Mouse (Mus musculus) mature B cell (primary cell): Measurements from ENCODE around the gene Tgfa.

Source experiments
- in situ Hi-C: fragments of 300-500 bp; cut with MboI; formaldehyde crosslinking; loops from 2 replicates; pipeline ENCODE4 v1.14.3; 2019

The Tgfa gene

GRCm38 (mm10) chr6:86225604-86226003, 30.6 kb downstream of the Tgfa start:
- in situ Hi-C loops, result no loop called here

GRCm38 (mm10) chr6:86232367-86232766, 37.3 kb downstream of the Tgfa start:
- in situ Hi-C loops, result no loop called here

DNA sequence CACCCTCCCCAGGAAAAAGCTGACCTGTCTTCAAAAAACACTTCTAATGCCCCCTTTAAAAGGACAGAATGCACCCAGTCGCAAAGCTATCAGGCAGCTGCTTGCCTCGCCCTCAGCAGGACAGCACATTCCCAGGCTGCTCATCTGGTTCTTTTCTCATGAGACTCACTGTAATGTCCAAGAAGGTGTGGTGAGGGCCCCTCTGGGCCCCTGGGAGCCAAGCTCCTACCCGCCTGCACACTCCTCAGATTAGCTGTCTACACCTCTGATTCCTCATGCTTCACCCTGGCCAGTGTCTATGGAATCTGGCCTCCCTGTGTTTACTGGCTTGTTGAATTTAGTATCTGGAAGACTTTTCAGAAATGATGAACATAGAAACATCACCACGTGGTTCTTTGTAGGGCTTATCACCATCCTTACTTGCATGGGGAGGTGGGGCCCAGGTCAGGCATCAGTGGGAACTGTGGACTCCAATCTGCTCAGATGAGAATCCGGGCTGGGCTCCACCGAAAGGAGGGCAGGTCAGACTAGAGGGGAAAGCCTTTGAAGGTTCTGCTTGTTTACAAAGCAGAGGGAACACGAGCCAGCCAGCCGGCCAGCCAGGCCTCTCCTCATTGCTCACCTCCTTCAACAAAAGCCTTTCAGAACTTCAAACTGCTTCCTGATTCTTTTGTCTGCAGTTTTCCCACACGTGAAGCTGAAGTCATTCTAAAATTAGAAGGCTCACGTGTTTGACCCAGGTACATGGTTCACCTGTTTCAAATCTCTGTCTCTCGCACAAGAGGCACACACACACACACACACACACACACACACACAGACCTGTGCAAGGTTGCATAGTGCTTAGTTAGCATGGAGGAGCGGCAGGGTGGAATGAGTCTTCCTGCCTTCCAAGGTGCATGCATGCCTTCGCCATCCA, 38.7 kb downstream of the Tgfa start:
- in situ Hi-C loops, result no loop called here

- in situ Hi-C loops, result no loop called here
These were observed 49.8 kb downstream of the Tgfa start for GRCm38 (mm10) chr6:86244866-86245265.

- in situ Hi-C loops, result no loop called here
These were observed 50.9 kb downstream of the Tgfa start for GRCm38 (mm10) chr6:86245965-86246364.

DNA sequence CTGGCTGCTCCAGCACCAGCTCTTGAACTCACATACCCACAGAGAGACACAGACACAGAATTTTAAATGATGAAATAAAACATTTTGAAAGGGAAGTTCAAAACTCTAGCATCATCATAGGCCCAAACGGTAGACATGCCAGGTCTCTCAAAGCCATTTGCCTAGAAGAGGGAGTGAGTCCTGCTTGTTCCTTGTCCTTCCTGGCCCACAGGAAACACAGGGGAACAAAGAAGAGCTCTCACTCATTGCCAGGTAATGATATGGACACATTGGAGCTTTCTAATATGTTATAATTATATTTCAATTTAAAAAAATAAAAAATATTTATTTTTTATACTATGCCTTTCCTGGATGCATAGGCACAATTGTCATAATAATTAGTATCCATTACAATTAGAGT, 53.5 kb downstream of the Tgfa start:
- in situ Hi-C loops, result no loop called here

DNA sequence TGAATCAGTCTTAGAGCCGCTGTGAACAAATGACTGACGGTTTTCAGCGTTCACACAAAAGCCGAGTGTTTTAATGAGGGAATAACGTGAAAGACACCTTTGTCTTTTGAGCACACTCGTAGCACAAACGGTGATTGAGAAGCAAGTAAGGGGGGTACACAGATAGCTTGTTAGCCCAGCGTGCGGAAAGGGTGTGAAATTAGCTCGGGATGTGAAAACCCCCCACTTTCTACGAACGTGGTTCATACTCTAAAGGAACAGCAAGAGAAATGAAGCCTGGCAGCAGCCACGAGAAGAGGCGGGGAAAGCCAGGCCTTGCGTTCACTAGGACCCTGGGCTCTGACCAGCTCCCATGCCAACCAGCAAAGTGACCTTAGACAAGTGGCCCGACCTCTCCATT, 54.0 kb downstream of the Tgfa start:
- in situ Hi-C loops, result no loop called here

DNA sequence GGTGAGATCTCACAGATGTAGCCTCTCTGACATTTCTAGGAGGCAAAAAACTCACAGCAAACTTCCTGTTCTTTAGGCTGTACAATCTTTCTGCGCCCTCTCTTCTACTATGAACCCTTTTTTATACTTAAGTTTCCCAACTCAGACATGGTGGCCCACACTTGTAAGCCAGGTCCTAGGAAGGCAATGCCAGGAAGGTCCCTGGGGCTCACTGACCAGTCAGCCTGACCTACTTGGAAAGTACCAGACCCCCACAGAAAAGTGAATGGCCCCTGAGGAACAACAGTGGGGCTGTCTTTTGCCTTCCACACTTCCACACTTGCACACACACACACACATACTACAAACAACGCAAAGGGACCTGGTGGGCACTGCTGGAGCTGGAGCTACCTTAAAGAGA, 55.2 kb downstream of the Tgfa start:
- in situ Hi-C loops, result no loop called here

GRCm38 (mm10) chr6:86250830-86251229, 55.8 kb downstream of the Tgfa start:
- in situ Hi-C loops, result no loop called here

DNA sequence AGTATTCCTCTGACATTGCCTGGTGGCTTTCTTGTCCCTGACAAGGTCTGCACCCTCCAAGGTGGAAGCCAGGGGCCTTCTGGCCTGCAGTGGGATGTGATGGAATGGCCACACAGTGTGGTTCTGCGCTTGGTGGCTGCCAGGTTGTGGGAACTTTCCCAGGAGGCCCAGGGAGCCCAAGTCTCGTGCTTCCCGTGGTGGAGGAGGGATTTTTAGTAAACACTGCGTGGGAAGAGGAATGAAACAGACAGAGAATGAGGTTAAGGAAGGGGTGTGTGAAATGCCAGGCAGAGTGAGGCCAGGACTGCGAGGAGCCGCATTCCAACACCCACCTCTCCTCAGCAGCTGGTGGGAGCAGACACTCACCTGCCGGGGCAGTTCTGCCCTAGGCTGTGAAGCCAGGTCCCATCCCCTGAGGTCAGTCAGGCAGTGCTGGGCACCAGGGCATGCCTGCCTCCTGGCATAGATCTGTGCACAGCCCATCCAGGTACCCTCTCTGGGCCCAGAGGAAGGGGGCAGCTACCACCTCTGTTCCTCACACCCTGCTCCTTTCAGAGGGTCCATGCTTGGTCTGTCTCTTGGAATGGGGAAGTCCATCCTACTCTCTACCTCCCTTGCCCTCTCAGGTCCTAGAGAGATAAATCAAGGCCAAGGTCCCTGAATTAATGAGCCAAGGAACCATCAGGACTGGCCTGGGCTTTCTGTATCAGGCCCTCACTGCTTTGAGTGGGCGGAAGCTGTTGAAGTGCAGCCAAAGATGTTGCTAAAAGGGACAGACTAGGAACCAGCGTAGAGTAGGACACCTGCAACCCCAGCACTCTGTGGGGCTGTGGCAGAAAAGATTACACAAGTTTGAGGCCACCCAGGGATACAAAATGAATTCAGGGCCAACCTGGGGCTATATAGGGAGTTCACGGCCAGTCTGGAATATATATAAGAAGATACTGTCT, 57.4 kb downstream of the Tgfa start:
- in situ Hi-C loops, result no loop called here

DNA sequence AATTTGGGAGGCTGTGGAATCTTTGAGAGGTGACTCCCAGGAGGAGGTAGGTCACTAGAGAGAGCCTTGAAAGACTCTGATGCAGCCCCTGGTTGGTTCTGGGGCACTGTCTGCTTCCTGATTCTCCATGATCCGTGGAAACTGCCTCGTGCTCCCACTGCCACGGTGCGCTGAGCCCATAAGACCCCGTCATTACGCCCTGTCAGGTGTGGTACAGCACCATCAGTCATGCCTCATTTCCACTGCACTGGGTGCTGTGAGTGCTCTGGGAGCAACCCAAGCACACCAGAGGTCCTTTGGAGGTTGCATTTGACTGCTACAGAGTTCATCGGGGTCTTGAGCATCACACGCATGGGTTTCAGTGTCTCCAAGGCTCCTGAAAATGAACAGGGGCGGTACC, 60.9 kb downstream of the Tgfa start:
- in situ Hi-C loops, result no loop called here

DNA sequence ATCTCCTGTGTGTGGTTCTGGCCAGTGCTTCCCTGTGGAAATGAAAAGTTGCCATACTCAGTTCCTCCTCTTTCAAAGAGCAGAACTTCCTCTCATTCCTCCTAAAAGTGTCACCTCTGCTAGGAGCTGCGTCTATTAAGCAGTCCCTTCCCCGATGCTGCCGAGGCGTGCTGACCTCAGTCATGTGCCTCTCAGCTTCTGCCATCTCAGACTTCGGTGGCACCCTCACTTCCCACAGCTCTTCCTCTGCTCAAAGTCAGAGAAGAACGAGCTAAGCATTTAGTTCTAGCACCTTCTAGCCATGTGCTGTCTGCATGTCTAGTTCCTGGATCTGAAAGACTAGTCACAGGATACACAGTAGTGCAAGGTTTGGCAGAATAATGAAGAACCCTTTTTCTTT, 64.2 kb downstream of the Tgfa start:
- in situ Hi-C loops, result no loop called here

DNA sequence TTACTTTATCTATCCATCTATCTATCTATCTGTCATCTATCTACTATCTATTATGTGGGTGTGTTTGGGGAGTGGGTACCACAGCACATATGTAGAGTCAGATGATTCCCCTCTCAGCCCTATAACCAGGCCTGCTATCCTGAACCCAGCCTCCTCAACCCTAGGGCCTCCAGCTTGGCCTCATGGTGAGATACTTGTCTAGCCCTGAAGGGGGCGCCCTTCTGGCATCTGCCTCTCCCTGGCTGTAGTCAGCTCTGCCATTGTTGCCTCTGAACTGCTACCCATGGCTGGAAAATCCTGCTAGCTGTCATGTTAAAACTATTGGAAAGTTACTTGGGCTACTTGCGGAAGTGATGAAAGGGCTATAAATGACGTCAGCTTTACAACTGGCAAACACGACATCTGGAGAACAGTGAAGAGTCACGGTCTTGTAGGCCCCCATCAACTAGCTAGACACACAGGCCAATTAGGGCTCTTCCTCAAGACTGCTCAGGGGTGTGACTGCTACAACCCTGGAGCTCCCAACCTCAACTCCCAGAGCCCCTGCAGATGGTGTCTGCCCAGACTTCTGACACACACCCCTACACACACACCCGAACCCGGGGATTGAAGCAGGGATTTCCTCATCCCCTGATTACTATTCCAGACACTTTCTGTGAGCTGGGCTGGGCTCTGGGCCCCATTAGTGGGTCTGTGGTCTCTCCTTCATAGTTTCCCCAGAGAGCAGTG, 65.5 kb downstream of the Tgfa start:
- in situ Hi-C loops, result no loop called here

- in situ Hi-C loops, result no loop called here
These were observed 71.8 kb downstream of the Tgfa start for GRCm38 (mm10) chr6:86266786-86267185.

DNA sequence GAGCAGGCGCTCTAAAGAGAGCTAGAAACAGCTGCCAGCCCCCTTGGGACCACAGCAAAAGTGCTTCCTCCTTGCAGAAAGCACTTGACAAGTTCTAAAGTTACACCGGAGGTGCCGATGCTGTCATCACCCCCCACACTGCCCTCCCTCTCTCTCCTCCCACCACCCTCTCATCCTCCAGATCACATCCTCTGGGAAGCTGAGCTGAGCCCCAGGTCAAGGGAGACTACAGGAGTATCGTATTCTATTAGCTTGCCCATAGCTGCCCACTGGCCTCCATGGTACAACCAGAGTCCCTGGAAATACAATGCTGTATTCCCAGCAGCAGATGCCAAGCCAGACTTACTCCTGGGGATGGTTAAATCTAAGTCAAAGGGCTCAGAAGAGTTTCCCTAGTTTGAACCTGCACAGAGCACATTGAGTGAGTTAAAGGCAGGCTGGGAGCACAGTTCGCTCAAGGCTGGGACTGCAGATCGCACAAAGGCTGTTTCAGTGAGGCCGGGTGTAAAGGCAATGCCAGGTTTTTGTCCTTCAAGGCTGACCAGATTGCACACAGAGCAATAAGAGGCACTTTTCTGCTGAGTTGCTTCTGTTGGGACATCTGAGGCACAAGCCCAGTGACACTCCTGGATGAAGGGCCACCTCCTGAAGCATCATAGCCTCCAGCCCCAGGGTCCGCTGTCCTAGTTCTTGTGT, 75.5 kb downstream of the Tgfa start:
- in situ Hi-C loops, result no loop called here

GRCm38 (mm10) chr6:86271130-86271529, 76.1 kb downstream of the Tgfa start:
- in situ Hi-C loops, result no loop called here

- in situ Hi-C loops, result no loop called here
These were observed 80.7 kb downstream of the Tgfa start for GRCm38 (mm10) chr6:86275704-86276103.

- in situ Hi-C loops, result no loop called here
These were observed 81.8 kb downstream of the Tgfa start for GRCm38 (mm10) chr6:86276816-86277215.

- in situ Hi-C loops, result no loop called here
These were observed 82.6 kb downstream of the Tgfa start for GRCm38 (mm10) chr6:86277620-86278019.

GRCm38 (mm10) chr6:86281573-86282210, 86.7 kb downstream of the Tgfa start:
- in situ Hi-C loops, result no loop called here

DNA sequence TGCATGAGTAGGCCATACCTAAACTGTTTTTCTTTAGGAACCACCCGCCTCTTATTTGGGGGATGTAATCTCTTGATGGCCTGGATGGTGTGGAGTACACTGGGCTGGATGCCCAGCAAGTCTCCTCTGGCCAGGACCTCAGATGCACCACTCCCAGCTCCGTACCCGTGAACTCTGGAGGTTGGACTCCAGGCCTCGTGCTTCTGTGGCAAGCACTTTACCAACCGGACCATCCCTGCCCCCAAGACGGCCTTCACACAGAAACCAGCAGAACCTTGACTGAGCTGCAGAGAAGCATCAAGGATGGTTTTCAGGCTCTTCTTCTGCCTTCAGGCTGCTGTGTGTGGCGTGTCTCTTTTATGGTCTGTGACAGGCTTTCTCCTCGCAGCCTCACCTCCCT, 98.3 kb downstream of the Tgfa start:
- in situ Hi-C loops, result no loop called here
